Mouse (Mus musculus) gastrocnemius, postnatal 14 days (tissue): ENCODE measurements around the gene Six5. TPM values are rescaled to one million over a fixed set of nuclear protein-coding genes. Genes with fewer than 3 reads are reported as not detected.

ENCODE experiments used
- DNase-seq: peaks from one replicate; pipeline ENCODE4 v3.0.0; 2021; ENCODE audit warnings: mixed read lengths
- intact Hi-C: fragments of 180-260 bp; cut with DNase I; formaldehyde crosslinking; loops from one replicate; pipeline ENCODE4 v1.15.1; 2025; ENCODE audit warnings: low total_unique reads
- microRNA-seq, 2 experiments: library from miRNA; unstranded; fragments of <30 nt; microRNA quantifications; one replicate each; pipeline ENCODE4 v1.2.0; 2021
- total RNA-seq, 2 experiments: library from RNA; stranded (reverse); gene quantifications; 2 replicates each; pipeline ENCODE4 v1.2.3; 2021

Gene Six5
- total RNA-seq, 2 experiments from 2014 or later: 3.1 to 3.8 TPM

GRCm38 (mm10) chr7:19129396-19129795 lies 35.0 kb downstream of the Six5 start:
- DNase-seq: no peak
- intact Hi-C loops: no loop called here

DNA sequence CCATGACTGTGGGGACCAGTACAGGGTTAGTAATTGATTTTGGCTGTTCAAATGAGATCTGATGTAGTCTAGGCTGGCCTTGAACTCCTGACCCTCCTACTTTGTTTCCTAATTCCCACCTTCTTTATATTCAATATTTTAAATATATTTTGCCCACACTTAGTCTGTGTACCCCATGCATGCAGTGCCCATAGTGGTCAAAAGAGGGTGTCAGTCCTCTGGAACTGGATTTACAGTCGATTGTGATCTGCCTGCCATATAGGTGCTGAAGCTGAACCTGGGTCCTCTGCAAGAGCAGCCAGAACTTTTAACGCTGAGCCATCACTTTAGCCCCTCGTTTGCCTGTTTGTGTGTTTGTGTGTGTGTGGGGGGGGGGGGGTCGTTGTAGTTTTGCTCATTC lies 36.3 kb downstream of the Six5 start:
- DNase-seq: no peak
- intact Hi-C loops: no loop called here

DNA sequence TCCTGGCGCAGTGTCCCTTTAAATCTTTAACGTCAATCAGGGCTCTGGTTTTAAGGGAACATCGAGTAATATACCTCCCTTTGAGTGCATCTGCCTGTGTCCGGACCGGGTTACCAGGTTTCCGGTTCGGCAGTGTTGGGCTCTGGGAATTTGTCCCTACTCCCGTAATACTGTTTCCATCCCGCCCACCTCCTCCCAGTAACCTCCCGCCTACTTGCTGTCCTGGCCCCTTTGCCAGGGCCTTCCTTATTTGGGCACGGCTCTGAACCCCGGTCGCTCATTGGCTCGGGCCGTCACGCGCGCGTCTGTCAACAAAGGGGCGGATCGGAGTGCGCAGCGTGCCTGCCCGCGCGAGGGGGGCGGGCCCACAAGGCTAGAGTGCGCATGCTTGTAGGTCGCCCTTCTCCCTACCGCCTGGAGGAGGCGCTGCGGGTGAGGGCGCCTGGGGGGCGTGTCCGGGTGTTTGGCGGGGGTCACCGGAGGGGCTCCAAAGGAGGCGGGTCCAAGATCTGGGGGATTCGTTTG lies 37.0 kb downstream of the Six5 start:
- intact Hi-C loops: no loop called here
- peak; percentile 99 for DNase-seq

DNA sequence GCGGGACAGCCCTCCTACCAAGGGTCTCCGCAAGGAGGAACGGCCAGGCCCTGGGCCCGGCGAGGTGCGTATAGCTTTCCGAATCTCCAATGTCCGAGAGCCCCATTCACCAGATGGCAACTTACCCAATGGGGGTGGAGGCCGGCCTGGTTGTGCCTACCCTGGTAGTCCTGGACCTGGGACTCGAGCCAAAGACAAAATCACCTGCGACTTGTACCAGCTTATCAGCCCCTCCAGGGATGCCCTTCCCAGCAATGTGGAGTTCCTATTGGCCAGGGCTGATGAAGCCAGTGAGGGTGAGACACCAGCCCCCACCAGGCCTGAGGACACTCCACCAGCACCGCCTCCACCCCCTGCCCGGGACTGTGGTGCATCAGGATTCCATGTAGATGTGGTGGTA lies 41.8 kb downstream of the Six5 start:
- intact Hi-C loops: no loop called here
- DNase-seq: no peak

GRCm38 (mm10) chr7:19136673-19137334 lies 42.4 kb downstream of the Six5 start:
- intact Hi-C loops: no loop called here
- no peak for DNase-seq

DNA sequence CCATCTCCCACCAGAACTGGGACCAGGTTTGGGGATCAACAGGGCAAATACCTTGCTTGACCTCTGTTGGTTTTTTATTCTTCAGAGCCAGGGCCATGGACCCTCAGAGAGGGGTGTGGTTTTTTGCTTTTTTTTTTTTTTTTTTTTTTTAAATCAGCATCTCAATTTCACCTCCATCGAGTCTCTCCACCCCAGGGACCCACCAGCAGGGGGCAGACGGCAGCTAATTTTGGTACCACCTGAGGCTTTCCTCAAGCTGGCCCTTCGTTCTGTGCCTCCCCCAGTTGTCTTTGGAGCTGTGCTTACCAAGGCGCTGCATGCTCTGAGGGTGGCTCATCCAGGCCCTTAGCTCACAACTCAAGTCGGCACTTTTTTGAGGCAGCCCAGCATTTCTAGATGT lies 43.0 kb downstream of the Six5 start:
- DNase-seq: peak; percentile 59
- intact Hi-C loops: no loop called here

GRCm38 (mm10) chr7:19146793-19147192 lies 52.4 kb downstream of the Six5 start:
- intact Hi-C loops: no loop called here
- DNase-seq: no peak

- intact Hi-C loops: no loop called here
- DNase-seq: no peak
These were observed 53.2 kb downstream of the Six5 start for GRCm38 (mm10) chr7:19147497-19148045.

Small RNAs within 50 kb of the gene (microRNA-seq; reads per million reads assigned to microRNA genes)
- 6.1 to 9.5 reads per million in 2 experiments for gene Mir3100

Other genes with a start within 250 kb of the Six5 start
- 1 to 10 TPM; 1.4 to 1.5 TPM for gene Pglyrp1, start 223.3 kb upstream of the Six5 start, total RNA-seq
- gene Ccdc61, start 184.2 kb upstream of the Six5 start, total RNA-seq: 1 to 10 TPM; 5.1 TPM
- 1 to 10 TPM; 2.6 to 3.3 TPM for gene Nova2, start 168.7 kb upstream of the Six5 start, total RNA-seq
- not detected for gene Nanos2, start 107.2 kb upstream of the Six5 start, total RNA-seq
- 1 to 10 TPM; 2.2 to 3.7 TPM for gene Mypop, start 103.3 kb upstream of the Six5 start, total RNA-seq
- 10 to 100 TPM; 14.9 to 18.6 TPM for gene Irf2bp1, start 90.5 kb upstream of the Six5 start, total RNA-seq
- not detected for gene Foxa3, start 71.1 kb upstream of the Six5 start, total RNA-seq
- 10 to 100 TPM; 38.2 to 41.1 TPM for gene Sympk, start 70.2 kb upstream of the Six5 start, total RNA-seq
- gene Rsph6a, start 39.9 kb upstream of the Six5 start, total RNA-seq: not detected
- 10 to 100 TPM; 22.1 to 25.5 TPM for gene Dmwd, start 18.4 kb upstream of the Six5 start, total RNA-seq
- gene Dmpk, start 10.7 kb upstream of the Six5 start, total RNA-seq: 100 to 1,000 TPM; 241 to 257 TPM
- not detected for gene Gm4969, start 23.8 kb downstream of the Six5 start, total RNA-seq
- 1 to 10 TPM; 3.2 TPM for gene Fbxo46, start 25.3 kb downstream of the Six5 start, total RNA-seq
- 1 to 10 TPM; 3.1 to 4.2 TPM for gene Qpctl, start 54.7 kb downstream of the Six5 start, total RNA-seq
- 10 to 100 TPM; 62.3 to 66.5 TPM for gene Snrpd2, start 55.1 kb downstream of the Six5 start, total RNA-seq
- under 1 TPM in 1 of 2 experiments, not detected in 1; 0.09 TPM for gene Gipr, start 71.5 kb downstream of the Six5 start, total RNA-seq
- 10 to 100 TPM; 12.1 to 14.2 TPM for gene Eml2, start 81.8 kb downstream of the Six5 start, total RNA-seq
- gene Gpr4, start 117.9 kb downstream of the Six5 start, total RNA-seq: 1 to 10 TPM; 2.9 to 4.3 TPM
- 10 to 100 TPM; 35.1 to 43.0 TPM for gene Opa3, start 133.7 kb downstream of the Six5 start, total RNA-seq
- gene Vasp, start 177.2 kb downstream of the Six5 start, total RNA-seq: 10 to 100 TPM; 31.0 to 35.1 TPM
- not detected for gene Ppm1n, start 185.5 kb downstream of the Six5 start, total RNA-seq
- gene Rtn2, start 188.0 kb downstream of the Six5 start, total RNA-seq: 100 to 1,000 TPM; 800 to 833 TPM
- gene Fosb, start 215.5 kb downstream of the Six5 start, total RNA-seq: under 1 TPM; 0.69 to 0.90 TPM